Mouse (Mus musculus) hindbrain, embryonic 11.5 days (tissue): ENCODE data around the gene Stk24. TPM values are rescaled to one million over a fixed set of nuclear protein-coding genes. Genes with fewer than 3 reads are reported as not detected.

Experiments
- ATAC-seq: fragments of 200-750 bp; cut with Nextera tagmentation; 2 replicates; pipeline ENCODE4 v1.8.0; 2017; ENCODE audit warnings: mild to moderate bottlenecking, moderate TSS enrichment, moderate library complexity; ENCODE audit not compliant: low FRiP score
- DNase-seq: peaks from one replicate; pipeline ENCODE4 v3.0.0-alpha.2; 2015; ENCODE audit warnings: low spot score
- H3K27ac ChIP-seq: fragments of 300-500 bp; sonication (generic); 2 replicates; pipeline ENCODE4 v1.5.1; 2014; ENCODE audit warnings: mild to moderate bottlenecking, low read depth, low read length
- H3K27me3 ChIP-seq: fragments of 300-500 bp; sonication (generic); 2 replicates; pipeline ENCODE4 v1.6.1; 2014; ENCODE audit warnings: mild to moderate bottlenecking, low read length, moderate library complexity, mixed read lengths; ENCODE audit not compliant: control insufficient read depth, insufficient read depth
- H3K36me3 ChIP-seq: fragments of 300-500 bp; sonication (generic); 2 replicates; pipeline ENCODE4 v1.6.1; 2014; ENCODE audit warnings: mild to moderate bottlenecking, low read length, moderate library complexity, mixed read lengths; ENCODE audit not compliant: control insufficient read depth, insufficient read depth
- H3K4me1 ChIP-seq: fragments of 300-500 bp; sonication (generic); replicated peaks from 2 replicates; pipeline ENCODE4 v1.6.1; 2014; ENCODE audit warnings: low read length, mixed read lengths; ENCODE audit not compliant: control insufficient read depth, insufficient read depth
- H3K4me2 ChIP-seq: fragments of 300-500 bp; sonication (generic); replicated peaks from 2 replicates; pipeline ENCODE4 v1.6.1; 2014; ENCODE audit warnings: mild to moderate bottlenecking, low read depth, low read length
- H3K4me3 ChIP-seq: fragments of 300-500 bp; sonication (generic); 2 replicates; pipeline ENCODE4 v1.5.1; 2014; ENCODE audit warnings: low read depth, low read length
- H3K9ac ChIP-seq: fragments of 300-500 bp; sonication (generic); 2 replicates; pipeline ENCODE4 v1.6.1; 2014; ENCODE audit warnings: low read depth, low read length
- H3K9me3 ChIP-seq: fragments of 300-500 bp; sonication (generic); 2 replicates; pipeline ENCODE4 v1.6.1; 2016; ENCODE audit warnings: low read length; ENCODE audit not compliant: control insufficient read depth
- WGBS: fragments of 180-500 bp; shearing (Covaris S2); extraction: QIAGEN DNeasy Blood & Tissue Kit; methylation state at CpG from one replicate; pipeline ENCODE4 v1.1.7; 2014; 5-methylcytosine and 5-hydroxymethylcytosine counted together
- polyA plus RNA-seq: library from polyadenylated mRNA; unstranded; fragments of >200 nt; fragmentation: Nextera tagmentation; extraction: Ambion mirVana; gene quantifications from 2 replicates; pipeline ENCODE4 v1.2.1, GENCODE M21; 2014

The Stk24 gene
- polyA plus RNA-seq, 1 experiment from 2014 or later = 33.3 TPM

- Histone ChIP-seq H3K9me3 (no peaks in the 10 kb centered on the region), H3K36me3 (no peaks in the 10 kb centered on the region), H3K27ac (no peak overlapping the region), H3K4me2 (no peak overlapping the region), H3K4me1 (no peaks in the 10 kb centered on the region), H3K9ac (no peak overlapping the region), H3K27me3 (no peaks in the 10 kb centered on the region), H3K4me3 (no peak overlapping the region)
- WGBS = 76% methylated on average over 4 of the region's 4 CpGs
- DNase-seq (no peak), ATAC-seq (no peak)
These were observed 15.3 kb upstream of the Stk24 start for GRCm38 (mm10) chr14:121395125-121395524.

DNA sequence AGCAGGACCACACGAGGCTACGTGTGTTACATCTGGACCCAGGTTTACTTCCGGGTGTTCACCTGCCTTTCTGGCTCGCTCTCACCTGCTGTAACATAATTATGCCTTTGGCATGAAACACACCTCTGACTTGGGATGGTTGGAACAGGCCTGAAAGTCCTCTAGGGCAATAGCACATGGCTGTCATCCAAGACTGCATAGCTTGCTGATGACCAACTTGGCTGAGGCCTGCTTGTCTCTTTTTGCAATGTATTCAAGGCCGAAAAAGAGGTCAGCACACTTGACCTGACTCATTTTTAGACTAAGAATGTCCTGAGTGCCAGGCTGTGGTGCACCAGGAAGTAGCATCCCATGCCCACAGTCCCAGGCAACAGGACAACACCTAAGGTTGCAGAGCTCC is 12.1 kb upstream of the Stk24 start:
- Histone ChIP-seq H3K4me3 (no peak overlapping the region), H3K9ac (no peak overlapping the region), H3K27me3 (no peaks in the 10 kb centered on the region), H3K9me3 (no peaks in the 10 kb centered on the region), H3K27ac (no peak overlapping the region), H3K4me2 (no peak overlapping the region), H3K36me3 (no peaks in the 10 kb centered on the region), H3K4me1 (no peaks in the 10 kb centered on the region)
- DNase-seq = no peak
- ATAC-seq = no peak
- WGBS = 92% methylated on average over 5 of the region's 5 CpGs

- Histone ChIP-seq H3K9ac (no peak overlapping the region), H3K4me3 (no peak overlapping the region), H3K9me3 (no peaks in the 10 kb centered on the region), H3K27ac (no peak overlapping the region), H3K27me3 (no peaks in the 10 kb centered on the region), H3K4me1 (no peaks in the 10 kb centered on the region), H3K4me2 (no peak overlapping the region), H3K36me3 (no peaks in the 10 kb centered on the region)
- no peak for ATAC-seq
- no peak for DNase-seq
- 74% methylated on average over 1 of the region's 1 CpGs for WGBS
These were observed 7.9 kb upstream of the Stk24 start for GRCm38 (mm10) chr14:121387760-121388159.

GRCm38 (mm10) chr14:121385440-121385839 is 5.6 kb upstream of the Stk24 start:
- H3K36me3 ChIP-seq = no peaks in the 10 kb centered on the region
- 91% methylated on average over 8 of the region's 8 CpGs for WGBS
- no peak overlapping the region for H3K27ac ChIP-seq
- no peak overlapping the region for H3K4me2 ChIP-seq
- no peaks in the 10 kb centered on the region for H3K4me1 ChIP-seq
- DNase-seq (no peak), ATAC-seq (no peak)
- H3K9ac ChIP-seq = no peak overlapping the region
- H3K27me3 ChIP-seq = no peaks in the 10 kb centered on the region
- no peak overlapping the region for H3K4me3 ChIP-seq
- H3K9me3 ChIP-seq = no peaks in the 10 kb centered on the region

DNA sequence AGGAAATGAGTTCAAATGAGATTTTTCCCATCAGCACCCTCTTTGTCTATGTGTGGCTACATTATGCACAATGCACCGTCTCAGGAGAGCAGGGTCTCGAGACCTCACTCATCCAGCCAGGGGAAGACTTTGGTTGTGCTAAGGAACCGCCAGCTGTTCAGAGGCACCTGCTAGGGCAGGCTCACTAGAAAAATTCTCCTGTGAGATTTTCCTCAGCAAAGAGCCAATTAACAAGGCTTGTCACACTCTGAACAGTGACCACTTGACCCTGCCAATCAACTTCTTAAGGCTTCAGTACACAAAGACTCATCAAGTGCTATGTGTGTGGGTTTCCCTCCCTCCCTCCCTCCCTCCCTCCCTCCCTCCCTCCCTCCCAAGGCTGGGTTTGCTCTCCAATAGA is 4.0 kb upstream of the Stk24 start:
- Histone ChIP-seq H3K9ac (no peak overlapping the region), H3K27ac (no peak overlapping the region), H3K4me2 (no peak overlapping the region), H3K27me3 (no peaks in the 10 kb centered on the region), H3K36me3 (no peaks in the 10 kb centered on the region), H3K4me1 (no peaks in the 10 kb centered on the region), H3K9me3 (no peaks in the 10 kb centered on the region), H3K4me3 (no peak overlapping the region)
- DNase-seq = peak; percentile 28
- 40% methylated on average over 3 of the region's 3 CpGs for WGBS
- ATAC-seq = peak; percentile 25; the same call in 1 of the 2 replicates

DNA sequence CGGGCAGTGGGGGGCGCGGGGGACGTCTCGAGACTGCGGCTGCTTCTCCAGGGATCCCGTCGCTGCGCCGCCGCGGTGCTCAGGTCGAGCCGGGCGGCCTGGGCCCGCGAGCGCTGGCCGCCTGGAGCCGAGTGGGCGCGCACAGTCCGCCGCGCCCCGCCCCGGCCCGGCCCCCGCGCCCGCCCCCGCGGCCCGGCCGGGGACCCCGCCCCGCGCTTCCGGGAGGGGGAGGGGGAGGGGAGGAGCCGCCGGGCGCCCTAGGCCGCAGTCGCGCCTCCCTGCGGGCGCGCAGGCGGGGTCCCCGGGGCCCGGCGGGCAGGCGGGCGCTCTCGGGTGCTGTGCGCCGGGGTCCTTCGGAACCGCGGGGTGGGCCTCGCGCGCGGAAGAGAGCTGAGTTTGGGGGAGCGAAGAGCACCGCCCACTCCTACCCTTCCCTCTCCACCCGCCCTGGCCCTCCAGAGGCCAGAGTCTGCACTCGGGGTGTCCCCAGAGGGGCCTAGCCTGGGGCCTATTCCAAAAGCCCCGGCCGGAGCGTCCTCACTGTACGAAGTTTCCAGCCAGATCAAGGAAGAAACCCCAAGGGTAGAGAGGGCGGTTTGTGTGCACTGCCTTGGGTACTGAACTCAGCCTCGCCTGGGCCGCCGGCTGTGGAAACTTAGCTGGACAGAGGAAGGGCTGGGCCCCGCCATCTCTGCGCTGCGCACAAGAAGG is 540 bp downstream of the Stk24 start:
- Histone ChIP-seq H3K4me1 (no peaks in the 10 kb centered on the region), H3K27ac (peak overlapping the region; percentile 87), H3K9ac (peak overlapping the region; percentile 96), H3K4me3 (peak overlapping the region; percentile 92), H3K36me3 (no peaks in the 10 kb centered on the region), H3K27me3 (no peaks in the 10 kb centered on the region), H3K4me2 (peak overlapping the region; percentile 83), H3K9me3 (no peaks in the 10 kb centered on the region)
- DNase-seq (peak; percentile 87), ATAC-seq (peak; percentile 91)
- WGBS = 2% methylated on average over 40 of the region's 79 CpGs

- Histone ChIP-seq H3K4me2 (peak overlapping the region; percentile 83), H3K27me3 (no peaks in the 10 kb centered on the region), H3K9ac (peak overlapping the region; percentile 96), H3K9me3 (no peaks in the 10 kb centered on the region), H3K4me3 (peak overlapping the region; percentile 92), H3K27ac (peak overlapping the region; percentile 87), H3K36me3 (no peaks in the 10 kb centered on the region), H3K4me1 (no peaks in the 10 kb centered on the region)
- WGBS = under 1% methylated on average over 58 of the region's 83 CpGs
- peak; percentile 85 for ATAC-seq
- DNase-seq = peak; percentile 71
These were observed 1.3 kb downstream of the Stk24 start for GRCm38 (mm10) chr14:121378243-121379115.

DNA sequence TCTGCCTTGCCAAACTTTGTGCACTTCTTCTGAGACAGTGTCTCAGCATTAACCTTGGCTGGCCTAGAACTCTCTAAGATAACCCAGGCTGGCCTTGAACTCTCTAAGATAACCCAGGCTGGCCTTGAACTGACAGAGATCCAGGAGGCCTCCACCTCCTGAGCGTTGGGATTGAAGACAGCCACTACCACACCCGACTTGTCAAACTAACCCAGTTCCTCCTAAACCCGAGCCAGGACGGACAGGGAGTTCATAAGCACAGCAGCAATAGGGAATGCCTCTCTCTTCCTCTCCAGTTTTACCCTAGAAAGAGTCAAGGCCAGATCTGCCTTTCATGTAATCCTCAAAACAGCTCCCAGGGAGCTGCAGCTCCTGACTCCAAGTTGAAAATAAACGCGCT is 3.2 kb downstream of the Stk24 start:
- no peak overlapping the region for H3K9ac ChIP-seq
- no peak overlapping the region for H3K27ac ChIP-seq
- no peaks in the 10 kb centered on the region for H3K4me1 ChIP-seq
- H3K9me3 ChIP-seq = no peaks in the 10 kb centered on the region
- H3K27me3 ChIP-seq = no peaks in the 10 kb centered on the region
- no peak overlapping the region for H3K4me2 ChIP-seq
- H3K4me3 ChIP-seq = no peak overlapping the region
- 74% methylated on average over 6 of the region's 6 CpGs for WGBS
- H3K36me3 ChIP-seq = no peaks in the 10 kb centered on the region
- DNase-seq (no peak), ATAC-seq (no peak)
